Mouse (Mus musculus) embryonic fibroblast, embryonic 13.5 days (primary cell): Measurements from ENCODE around the gene Nectin2.

Experiments used
- CTCF ChIP-seq: IDR thresholded peaks from 2 replicates; pipeline ENCODE4 v1.5.1; 2011; ENCODE audit warnings: mild to moderate bottlenecking, control low read depth, low read length, moderate library complexity, borderline replicate concordance; ENCODE audit not compliant: insufficient read depth
- POLR2A ChIP-seq: IDR thresholded peaks from 2 replicates; pipeline ENCODE4 v1.6.1; 2011; ENCODE audit warnings: low read depth, mild to moderate bottlenecking, control low read depth, low read length, moderate library complexity

GRCm38 (mm10) chr7:19678901-19679300 is 71.4 kb downstream of the Nectin2 start:
- TF ChIP-seq CTCF: no peak
- no peak for TF ChIP-seq POLR2A
